Mouse (Mus musculus): ENCODE measurements around the gene Pate3. TPM values are rescaled to one million over a fixed set of nuclear protein-coding genes. Genes with fewer than 3 reads are reported as not detected.
"Not testable (repeated sequence)": the region's sequence is repeated elsewhere in the genome, so short reads cannot be mapped to it uniquely, and the experiment has no call there.

Gene Pate3
- total RNA-seq (2022) = not detected

GRCm38 (mm10) chr9:35648102-35648501 is at the start of gene Pate3:
Pate3 (minus strand) TSS chr9:35648202.
- DNase-seq (ENCODE audit: low spot score) = no peak

- DNase-seq (ENCODE audit: low spot score) = no peak
Measured at GRCm38 (mm10) chr9:35691924-35692323, 43.9 kb upstream of the Pate3 start.

DNA sequence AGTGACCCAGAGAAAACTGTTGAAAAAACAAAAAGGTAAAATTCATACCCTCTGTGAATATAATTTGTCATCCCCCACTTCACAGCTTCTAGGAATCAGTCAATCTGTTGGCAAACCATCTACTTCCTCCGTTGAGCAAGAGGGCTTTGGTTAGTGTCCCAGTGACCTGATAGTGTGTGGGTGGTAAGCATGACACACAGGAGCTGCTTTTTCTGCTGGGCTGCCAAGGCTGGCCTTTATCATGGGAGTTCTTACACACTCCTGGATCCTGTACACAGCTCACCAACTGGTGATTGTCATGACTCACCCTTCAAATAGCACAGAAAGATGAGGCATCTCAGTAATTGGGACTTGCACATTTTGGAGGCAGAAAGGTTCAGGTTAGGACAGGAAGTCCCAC is 39.0 kb upstream of the Pate3 start, which contains the start of gene Pate1:
Gene Pate1 (minus strand): TSS at position 378 of the 400 bp plus-strand sequence.
- DNase-seq (ENCODE audit: low spot score) = peak; percentile 3

DNA sequence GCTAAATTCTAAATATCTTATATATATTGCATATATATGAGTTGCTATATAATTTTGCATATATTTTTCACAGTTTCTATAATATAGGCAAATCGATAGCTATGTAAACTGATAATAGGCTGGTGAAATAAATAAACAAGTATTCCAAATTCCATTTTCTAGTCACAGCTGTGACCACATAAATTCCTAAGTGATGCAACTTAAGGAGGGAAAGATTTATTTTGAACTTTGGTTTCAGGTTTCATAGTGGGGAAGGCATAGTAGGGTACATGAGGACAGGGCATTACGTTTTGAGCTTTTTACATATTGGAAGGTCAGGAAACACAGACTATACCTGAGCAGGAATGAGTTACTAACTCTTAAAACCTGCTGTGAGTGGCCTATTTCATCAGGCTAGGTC is 25.6 kb upstream of the Pate3 start:
- no peak for DNase-seq (ENCODE audit: low spot score)

DNA sequence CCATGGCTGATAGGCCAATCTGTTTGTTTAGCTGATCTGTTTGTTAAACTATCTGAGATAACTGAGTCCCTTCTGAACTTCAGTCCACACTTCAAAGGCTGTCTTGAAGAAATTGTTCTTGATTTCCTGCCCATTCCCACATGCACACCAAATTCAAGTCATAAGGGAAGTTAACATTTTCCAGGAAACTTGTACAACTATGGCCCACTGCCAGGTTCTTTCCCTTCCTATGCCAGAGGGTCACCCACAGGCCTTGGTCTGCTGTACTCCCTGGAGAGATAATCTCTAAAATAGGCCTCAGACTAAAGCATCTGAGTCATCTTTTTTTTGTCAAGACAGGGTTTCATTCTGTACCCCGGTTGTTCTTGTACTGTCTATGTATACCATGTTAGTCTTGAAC is 15.0 kb downstream of the Pate3 start:
- no peak for DNase-seq (ENCODE audit: low spot score)

GRCm38 (mm10) chr9:35616784-35617183 is 31.2 kb downstream of the Pate3 start:
- not testable (repeated sequence) for DNase-seq (ENCODE audit: low spot score)

- DNase-seq (ENCODE audit: low spot score) = no peak
Measured at GRCm38 (mm10) chr9:35614005-35614404, 34.0 kb downstream of the Pate3 start.

GRCm38 (mm10) chr9:35611841-35612240 is 36.2 kb downstream of the Pate3 start, which contains the start of gene Pate4:
Pate4 (minus strand) TSS chr9:35611941.
- DNase-seq (ENCODE audit: low spot score) = no peak

DNA sequence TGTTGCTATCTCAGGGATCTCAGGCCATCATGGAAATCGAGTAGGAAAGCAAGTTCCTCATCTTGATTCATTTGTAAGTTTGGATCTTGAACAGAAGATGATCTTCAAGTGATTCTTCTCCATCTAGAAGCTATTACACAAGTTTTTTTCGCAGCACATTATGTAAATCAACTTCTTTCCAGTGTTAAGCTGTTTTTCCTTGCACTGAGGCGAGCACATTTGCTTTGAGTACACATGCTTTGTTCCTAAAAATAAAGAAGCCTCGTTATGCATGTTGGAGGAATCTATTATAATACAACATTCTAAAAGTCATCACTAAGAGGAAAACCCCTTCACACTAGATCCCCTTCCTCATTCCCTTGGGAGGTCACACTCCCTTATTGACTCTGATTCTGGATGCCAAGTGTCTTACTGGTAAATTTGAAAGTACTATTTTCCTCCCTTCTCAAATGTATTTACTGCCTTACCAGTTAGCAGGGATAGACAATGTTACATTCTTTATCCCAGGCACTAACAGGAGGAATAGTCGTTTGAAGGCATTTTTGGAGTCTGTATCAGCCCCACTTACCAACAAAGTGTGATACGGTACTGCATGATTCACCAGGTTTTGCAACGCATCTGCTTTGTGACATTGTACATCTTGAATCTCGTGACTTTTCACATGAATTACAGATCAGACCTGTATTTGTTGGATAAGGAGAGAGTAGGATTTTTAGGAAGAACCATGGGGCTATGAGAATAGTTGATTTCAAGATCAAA is 40.2 kb downstream of the Pate3 start:
- no peak for DNase-seq (ENCODE audit: low spot score)

Other genes with a start within 250 kb of the Pate3 start
- 10 to 100 TPM in 2 of 4 experiments, 1 to 10 TPM in 2; 8.3 to 11.3 (median 10.3) TPM for gene Cdon, start 227.1 kb downstream of the Pate3 start, total RNA-seq (2022)
- not detected for gene Gm1113, start 129.9 kb downstream of the Pate3 start, total RNA-seq (2022)
- under 1 TPM in 1 of 4 experiments, not detected in 3; 0.03 TPM for gene Ddx25, start 89.7 kb downstream of the Pate3 start, total RNA-seq (2022)
- 1 to 10 TPM; 5.1 to 6.3 (median 5.7) TPM for gene Pus3, start 89.6 kb downstream of the Pate3 start, total RNA-seq (2022)
- not detected for gene Pate2, start 77.9 kb downstream of the Pate3 start, total RNA-seq (2022)
- 1 to 10 TPM; 1.2 to 2.8 (median 2.0) TPM for gene Hyls1, start 77.8 kb downstream of the Pate3 start, total RNA-seq (2022)
- not detected for gene Pate4, start 36.3 kb downstream of the Pate3 start, total RNA-seq (2022)
- not detected for gene Pate1, start 39.2 kb upstream of the Pate3 start, total RNA-seq (2022)
- not detected for gene Gm17677, start 92.8 kb upstream of the Pate3 start, total RNA-seq (2022)
- not detected for gene Gm17727, start 129.9 kb upstream of the Pate3 start, total RNA-seq (2022)
- gene Gm27235, start 141.9 kb upstream of the Pate3 start, total RNA-seq (2022) = not detected
- gene D730048I06Rik, start 141.9 kb upstream of the Pate3 start, total RNA-seq (2022) = not detected
- gene 9230110F15Rik, start 195.9 kb upstream of the Pate3 start, total RNA-seq (2022) = not detected

Data from heart, adult 8-10 months (tissue).